Mouse (Mus musculus): ENCODE data around the gene Phf23. TPM values are rescaled to one million over a fixed set of nuclear protein-coding genes. Genes with fewer than 3 reads are reported as not detected.
"Not testable (repeated sequence)": the region's sequence is repeated elsewhere in the genome, so short reads cannot be mapped to it uniquely, and the experiment has no call there.

Gene Phf23
- polyA plus RNA-seq, 1 experiment: 78.1 TPM

DNA sequence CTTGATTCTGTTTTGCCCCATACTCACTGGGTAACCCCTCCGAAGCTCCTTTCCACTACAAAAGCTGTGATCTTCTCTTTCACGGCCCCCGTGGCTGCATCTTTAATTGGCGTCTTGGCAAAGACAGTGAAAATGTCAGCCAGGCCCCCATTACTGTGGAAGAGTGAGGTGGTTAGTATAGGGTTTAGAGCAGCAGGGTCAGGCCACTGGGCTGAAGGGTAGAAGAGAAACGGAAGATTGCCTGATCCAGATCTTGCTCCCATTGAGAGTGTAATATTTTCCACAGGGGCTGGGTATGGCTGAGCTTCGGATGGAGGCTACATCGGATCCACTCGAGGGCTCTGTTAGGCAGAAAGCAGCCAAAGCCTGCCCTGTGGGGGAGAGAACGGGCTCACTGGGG is 17.4 kb downstream of the Phf23 start:
- TF ChIP-seq POLR2A (IDR thresholded peaks at IDR 0.05; ENCODE audit: borderline replicate concordance, low read depth, low read length): no peak
- TF ChIP-seq CTCF (IDR thresholded peaks at IDR 0.05; ENCODE audit: low read depth, low read length): no peak
- peaks cover 7% of the 10 kb centered on the region for H3K4me1 ChIP-seq (ENCODE audit: control insufficient read depth, insufficient read depth, low read length)
- H3K27ac ChIP-seq (ENCODE audit: insufficient read depth, low read depth, low read length): no peak overlapping the region
- no peak overlapping the region for H3K4me3 ChIP-seq (ENCODE audit: insufficient read depth, low read length)

DNA sequence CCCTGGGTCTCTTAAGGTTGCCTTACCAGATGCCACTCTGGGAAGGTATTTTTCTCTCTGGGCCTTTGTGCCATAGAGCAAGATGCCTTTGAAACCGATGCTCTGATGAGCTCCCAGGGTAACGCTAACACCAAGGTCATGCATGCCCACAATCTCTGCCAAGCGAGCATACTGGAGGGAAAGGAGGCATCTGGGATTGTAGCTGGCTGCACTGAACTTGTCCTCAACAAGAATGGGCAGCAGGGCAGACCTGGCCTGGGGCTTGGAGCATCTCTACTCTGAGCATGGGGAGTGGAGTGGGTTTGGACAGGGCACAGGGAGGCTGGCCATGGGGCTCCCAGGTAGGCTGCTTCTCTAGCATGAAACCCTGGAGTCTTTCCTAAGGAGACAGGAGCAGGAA is 17.8 kb downstream of the Phf23 start:
- no peak for TF ChIP-seq POLR2A (IDR thresholded peaks at IDR 0.05; ENCODE audit: borderline replicate concordance, low read depth, low read length)
- no peak for TF ChIP-seq CTCF (IDR thresholded peaks at IDR 0.05; ENCODE audit: low read depth, low read length)
- Histone ChIP-seq H3K27ac (ENCODE audit: insufficient read depth, low read depth, low read length) (no peak overlapping the region), H3K4me1 (ENCODE audit: control insufficient read depth, insufficient read depth, low read length) (peaks cover 9% of the 10 kb centered on the region), H3K4me3 (ENCODE audit: insufficient read depth, low read length) (no peak overlapping the region)

DNA sequence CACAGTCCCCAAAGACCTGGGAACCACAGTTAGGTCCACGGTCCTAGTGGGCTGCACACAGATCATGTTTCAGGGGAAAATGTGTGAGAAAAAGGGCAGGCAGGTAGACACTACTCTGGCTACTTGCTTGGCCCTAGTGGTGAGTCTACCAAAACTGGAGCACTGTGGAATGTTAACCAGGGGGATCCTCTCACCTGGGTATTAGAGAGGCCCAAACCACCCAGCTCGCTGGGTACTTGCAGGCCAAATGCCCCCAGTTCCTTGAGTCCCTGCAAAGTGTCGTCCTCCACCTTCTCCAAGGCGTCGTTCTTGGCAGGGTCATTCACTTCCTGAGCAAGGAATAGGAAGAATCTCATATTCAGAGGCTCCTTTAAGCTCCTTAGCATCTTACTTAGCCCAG is 18.5 kb downstream of the Phf23 start:
- Histone ChIP-seq H3K4me3 (ENCODE audit: insufficient read depth, low read length) (no peak overlapping the region), H3K27ac (ENCODE audit: insufficient read depth, low read depth, low read length) (no peak overlapping the region), H3K4me1 (ENCODE audit: control insufficient read depth, insufficient read depth, low read length) (peaks cover 14% of the 10 kb centered on the region)
- TF ChIP-seq CTCF (IDR thresholded peaks at IDR 0.05; ENCODE audit: low read depth, low read length) (no peak), POLR2A (IDR thresholded peaks at IDR 0.05; ENCODE audit: borderline replicate concordance, low read depth, low read length) (no peak)

DNA sequence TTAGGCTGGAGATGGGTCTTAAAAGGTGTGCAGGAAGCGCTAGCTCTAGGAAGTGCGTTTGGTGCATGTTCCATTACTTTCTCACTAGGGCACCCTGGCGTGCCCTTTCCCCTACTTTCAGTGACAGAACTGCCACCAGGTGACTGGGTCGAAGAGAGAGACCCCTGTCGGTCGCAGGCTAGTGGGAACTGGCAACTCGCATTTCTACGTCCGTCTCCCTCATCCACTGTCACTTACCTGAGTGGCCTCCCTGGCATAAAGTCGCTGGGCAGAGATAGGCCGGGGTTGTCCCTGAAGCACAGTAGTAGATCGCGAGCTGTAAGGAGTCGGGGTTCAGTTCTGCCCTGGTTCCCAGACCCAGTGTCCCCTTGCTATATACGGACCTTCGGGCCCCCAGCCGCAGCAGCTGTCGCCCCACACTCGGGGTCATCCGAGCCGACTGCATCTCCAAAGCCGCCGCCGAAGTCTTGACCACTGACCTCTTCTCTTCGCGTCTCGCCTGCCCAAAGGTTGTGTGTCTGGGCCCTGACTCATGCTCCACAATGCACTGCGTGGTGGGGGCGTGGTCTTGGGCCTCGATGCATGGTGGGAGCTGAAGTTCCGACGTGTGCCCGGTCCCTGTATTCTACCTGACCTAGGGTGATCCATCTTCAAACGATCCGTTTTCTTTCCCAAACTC is 19.4 kb downstream of the Phf23 start, which contains the start of gene Acadvl:
Gene Acadvl (minus strand): TSS at position 532 of the 679 bp plus-strand sequence.
- Histone ChIP-seq H3K27ac (ENCODE audit: insufficient read depth, low read depth, low read length) (peak within 1 kb of the TSS; percentile 27), H3K4me1 (ENCODE audit: control insufficient read depth, insufficient read depth, low read length) (peaks cover 19% of the 10 kb centered on the region), H3K4me3 (ENCODE audit: insufficient read depth, low read length) (peak within 1 kb of the TSS; percentile 72)
- TF ChIP-seq CTCF (IDR thresholded peaks at IDR 0.05; ENCODE audit: low read depth, low read length) (0 out of 2 replicates have a peak, but pooled peaks have one; percentile 26), POLR2A (IDR thresholded peaks at IDR 0.05; ENCODE audit: borderline replicate concordance, low read depth, low read length) (no peak; the same call in 1 of the 2 replicates)

DNA sequence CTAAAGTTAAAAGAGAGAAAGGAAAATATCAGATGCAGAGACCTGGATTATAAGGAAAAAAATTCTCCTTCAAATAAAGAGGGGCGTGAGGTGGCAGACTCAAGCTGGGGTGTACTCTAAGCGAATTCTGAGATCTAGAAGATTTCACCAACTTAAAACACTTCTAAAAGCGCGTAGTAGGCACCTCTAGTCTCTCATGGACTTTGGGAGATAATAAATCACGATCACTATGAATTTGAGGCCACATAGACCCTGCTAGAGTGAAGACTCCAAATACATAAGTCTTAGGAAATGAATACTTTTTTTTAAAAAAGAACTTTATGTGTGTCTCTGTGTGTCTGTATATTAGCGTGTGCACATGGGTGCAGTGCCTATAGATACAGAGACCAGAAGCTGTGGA is 20.1 kb downstream of the Phf23 start:
- TF ChIP-seq CTCF (IDR thresholded peaks at IDR 0.05; ENCODE audit: low read depth, low read length): no peak
- no peak for TF ChIP-seq POLR2A (IDR thresholded peaks at IDR 0.05; ENCODE audit: borderline replicate concordance, low read depth, low read length)
- peaks cover 24% of the 10 kb centered on the region for H3K4me1 ChIP-seq (ENCODE audit: control insufficient read depth, insufficient read depth, low read length)
- H3K27ac ChIP-seq (ENCODE audit: insufficient read depth, low read depth, low read length): no peak overlapping the region
- H3K4me3 ChIP-seq (ENCODE audit: insufficient read depth, low read length): no peak overlapping the region

DNA sequence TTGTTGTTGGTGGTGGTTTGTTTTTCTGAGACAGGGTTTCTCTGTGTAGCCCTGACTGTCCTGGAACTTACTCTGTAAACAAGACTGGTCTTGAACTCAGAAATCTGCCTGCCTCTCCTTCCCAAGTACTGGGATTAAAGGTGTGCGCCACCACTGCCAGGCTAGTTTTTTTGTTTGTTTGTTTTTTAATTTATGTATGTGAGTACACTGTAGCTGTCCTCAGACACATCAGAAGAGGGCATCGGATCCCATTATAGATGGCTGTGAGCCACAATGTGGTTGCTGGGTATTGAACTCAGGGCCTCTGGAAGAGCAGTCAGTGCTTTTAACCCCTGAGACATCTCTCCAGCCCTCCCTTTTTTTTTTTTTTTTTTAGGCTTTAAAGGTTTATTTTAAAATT is 20.6 kb downstream of the Phf23 start:
- not testable (repeated sequence) for H3K27ac ChIP-seq (ENCODE audit: insufficient read depth, low read depth, low read length); H3K4me3 ChIP-seq (ENCODE audit: insufficient read depth, low read length)
- peaks cover 24% of the 10 kb centered on the region for H3K4me1 ChIP-seq (ENCODE audit: control insufficient read depth, insufficient read depth, low read length)

DNA sequence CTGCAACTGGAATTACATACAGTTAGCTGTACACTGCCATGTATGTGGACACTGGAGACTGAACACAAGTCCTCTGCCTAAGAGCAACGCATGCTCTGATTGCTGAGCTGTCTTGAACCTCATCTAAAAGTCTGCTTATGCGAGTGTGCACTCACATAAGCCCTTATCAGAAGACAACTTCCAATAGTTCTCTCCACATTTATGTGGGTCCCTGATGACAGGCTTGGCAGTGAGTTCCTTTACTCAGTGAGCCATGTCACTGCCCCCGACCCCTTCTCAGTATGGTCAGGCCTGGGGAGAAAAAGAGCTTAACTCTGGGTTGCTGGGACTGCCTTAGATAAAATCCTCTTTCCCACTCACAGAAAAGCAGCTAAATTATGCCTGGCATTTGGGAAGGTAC is 21.1 kb downstream of the Phf23 start, which contains the start of gene Dlg4:
Gene Dlg4 (plus strand): TSS at position 274 of the 400 bp plus-strand sequence.
- no peak for TF ChIP-seq POLR2A (IDR thresholded peaks at IDR 0.05; ENCODE audit: borderline replicate concordance, low read depth, low read length)
- no peak for TF ChIP-seq CTCF (IDR thresholded peaks at IDR 0.05; ENCODE audit: low read depth, low read length)
- H3K4me3 ChIP-seq (ENCODE audit: insufficient read depth, low read length): no peak within 1 kb of the TSS
- no peak within 1 kb of the TSS for H3K27ac ChIP-seq (ENCODE audit: insufficient read depth, low read depth, low read length)
- H3K4me1 ChIP-seq (ENCODE audit: control insufficient read depth, insufficient read depth, low read length): peaks cover 24% of the 10 kb centered on the region

DNA sequence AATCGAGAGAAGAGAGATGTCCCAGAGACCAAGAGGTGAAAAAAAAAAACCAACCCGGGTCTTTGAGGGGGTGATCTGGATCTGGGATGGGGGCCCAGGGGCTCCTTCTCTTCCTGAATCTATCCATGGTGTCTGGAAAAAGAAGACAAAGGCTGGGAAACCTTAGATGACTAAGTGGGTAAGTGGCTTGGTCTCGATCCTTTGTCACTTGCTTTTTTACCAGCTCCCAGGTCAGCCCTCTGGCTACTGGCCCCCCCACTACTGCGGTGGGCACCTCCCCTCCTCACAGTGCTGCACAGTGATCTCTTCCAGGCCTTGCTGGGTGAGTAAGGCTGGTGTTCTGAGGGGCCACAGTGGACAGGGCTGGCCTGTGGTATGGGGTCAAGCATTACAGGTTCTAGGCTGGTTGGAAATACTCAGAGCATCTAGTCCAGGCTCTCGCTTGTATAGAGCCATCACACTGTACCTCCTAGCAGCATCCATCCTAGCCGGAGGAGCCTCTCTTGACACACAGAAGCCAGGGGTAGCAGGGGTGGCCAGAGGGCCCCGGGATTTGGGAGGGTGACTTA is 21.7 kb downstream of the Phf23 start:
- Histone ChIP-seq H3K27ac (ENCODE audit: insufficient read depth, low read depth, low read length) (no peak overlapping the region), H3K4me3 (ENCODE audit: insufficient read depth, low read length) (no peak overlapping the region), H3K4me1 (ENCODE audit: control insufficient read depth, insufficient read depth, low read length) (peaks cover 24% of the 10 kb centered on the region)
- no peak for TF ChIP-seq POLR2A (IDR thresholded peaks at IDR 0.05; ENCODE audit: borderline replicate concordance, low read depth, low read length)
- no peak for TF ChIP-seq CTCF (IDR thresholded peaks at IDR 0.05; ENCODE audit: low read depth, low read length)

DNA sequence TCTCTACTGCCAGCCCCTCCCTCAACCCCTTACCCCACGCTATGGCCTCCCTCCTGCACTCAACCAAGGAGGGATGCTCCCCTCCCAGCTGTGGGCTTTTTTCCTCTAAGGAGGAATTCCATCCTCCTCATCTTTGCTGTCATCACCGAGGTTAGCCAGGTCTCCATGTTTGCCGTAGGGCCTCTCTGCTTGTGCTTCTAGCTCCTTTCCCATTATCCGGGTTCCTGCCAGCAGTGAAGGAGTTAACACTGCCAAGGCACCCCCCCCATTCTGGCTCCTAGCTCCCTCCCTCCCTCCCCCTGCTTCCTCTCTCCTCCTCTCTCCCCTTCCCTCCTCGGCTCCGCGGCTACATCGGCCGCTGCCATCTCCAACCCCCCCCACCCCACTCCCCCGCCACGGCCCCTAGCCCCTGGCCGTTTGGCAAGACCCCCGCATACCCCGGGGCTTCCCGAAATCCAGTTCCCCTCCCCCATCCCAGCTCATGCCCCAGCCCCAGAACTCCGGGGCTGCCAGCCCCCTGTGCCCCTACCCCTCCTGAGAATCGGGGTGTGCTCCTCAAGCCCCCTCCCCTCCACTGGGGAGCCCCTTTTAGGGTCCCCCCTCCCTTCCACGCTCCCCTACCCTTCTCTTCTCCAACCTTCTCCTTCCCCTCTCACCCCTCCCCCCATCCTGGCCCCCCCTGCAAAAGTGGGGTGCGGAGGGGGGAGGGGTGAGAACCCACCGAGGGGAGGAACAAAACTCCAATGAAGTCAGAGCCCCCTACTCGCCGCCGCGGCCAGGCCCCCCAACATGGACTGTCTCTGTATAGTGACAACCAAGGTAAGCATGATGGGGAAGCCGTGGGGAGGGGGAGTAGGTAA is 22.8 kb downstream of the Phf23 start:
- H3K4me1 ChIP-seq (ENCODE audit: control insufficient read depth, insufficient read depth, low read length): peaks cover 24% of the 10 kb centered on the region
- TF ChIP-seq CTCF (IDR thresholded peaks at IDR 0.05; ENCODE audit: low read depth, low read length) (no peak), POLR2A (IDR thresholded peaks at IDR 0.05; ENCODE audit: borderline replicate concordance, low read depth, low read length) (no peak)
- H3K27ac ChIP-seq (ENCODE audit: insufficient read depth, low read depth, low read length): no peak overlapping the region
- H3K4me3 ChIP-seq (ENCODE audit: insufficient read depth, low read length): peak overlapping the region; percentile 51

Measured in bone marrow macrophage, adult 2 months (primary cell).